Mouse (Mus musculus) spleen, adult 12 weeks (tissue): ENCODE measurements around the gene Smoc1.

ENCODE experiments used
- DNase-seq: peaks from one replicate; pipeline ENCODE4 v3.0.0; 2022; ENCODE audit warnings: low spot score

Gene Smoc1

DNA sequence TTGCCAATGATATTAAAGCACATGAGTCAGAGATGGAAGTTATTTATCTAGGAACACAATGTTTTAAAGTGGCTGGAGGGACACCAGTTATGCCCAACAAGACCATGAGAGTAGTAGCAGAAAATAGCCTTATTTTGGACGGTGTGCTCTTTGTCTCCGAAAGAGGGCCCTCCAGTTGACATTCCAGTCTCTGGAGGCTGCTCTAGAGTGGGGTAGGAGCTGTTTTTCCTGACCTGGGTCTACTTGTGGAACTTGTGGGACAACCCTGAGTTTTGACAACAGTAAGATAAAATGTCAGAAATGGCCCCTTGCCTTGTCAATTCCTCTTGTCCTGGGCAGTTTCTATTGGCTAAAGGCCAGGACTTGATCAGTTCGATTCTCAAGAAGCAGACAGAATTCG is 104.5 kb downstream of the Smoc1 start:
- no peak for DNase-seq

GRCm38 (mm10) chr12:81133055-81133665 is 106.6 kb downstream of the Smoc1 start:
- no peak for DNase-seq

- DNase-seq = no peak
These were observed 111.6 kb downstream of the Smoc1 start for GRCm38 (mm10) chr12:81138217-81138616.

GRCm38 (mm10) chr12:81139463-81139862 is 112.9 kb downstream of the Smoc1 start:
- DNase-seq = no peak

GRCm38 (mm10) chr12:81140594-81141328 is 114.2 kb downstream of the Smoc1 start:
- DNase-seq = no peak

DNA sequence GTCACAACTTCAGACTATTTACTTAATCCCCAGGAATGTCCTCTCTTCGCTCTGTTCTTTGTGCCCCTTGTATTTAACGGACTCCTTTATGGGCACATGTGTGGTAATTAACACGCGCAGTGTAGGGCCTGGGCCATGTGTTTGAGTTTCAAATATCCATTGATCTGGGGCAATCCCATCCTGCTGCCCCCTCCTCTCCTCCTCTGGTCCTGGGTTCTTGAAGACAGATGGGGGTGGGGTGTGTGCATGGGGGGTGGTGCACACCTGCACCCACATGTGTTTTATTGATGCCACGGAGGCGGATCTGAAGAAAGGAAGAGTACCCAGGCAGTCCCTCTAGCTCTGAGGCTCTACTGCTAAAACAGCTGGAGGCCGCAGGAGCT is 114.7 kb downstream of the Smoc1 start:
- DNase-seq = no peak

DNA sequence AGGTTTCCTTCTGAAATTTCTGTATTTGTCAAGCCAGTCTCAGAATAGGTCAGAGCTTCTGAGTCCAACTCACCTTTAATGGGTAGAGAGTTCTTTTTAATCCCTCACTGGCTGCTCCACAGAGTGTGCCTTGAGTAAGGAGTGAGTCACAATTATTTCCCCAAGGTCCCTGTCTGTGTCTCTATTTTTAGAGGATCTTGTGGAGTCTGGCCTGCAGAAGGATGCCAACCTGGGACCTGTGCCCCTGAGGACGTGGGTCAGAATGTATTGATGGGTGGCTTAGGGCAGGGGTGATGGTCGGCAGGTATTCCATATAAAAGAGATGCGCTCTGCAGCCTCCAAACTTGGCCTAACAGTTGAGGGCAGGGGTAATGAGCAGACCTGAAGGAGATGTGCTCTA is 115.6 kb downstream of the Smoc1 start:
- no peak for DNase-seq

- no peak for DNase-seq
These were observed 117.6 kb downstream of the Smoc1 start for GRCm38 (mm10) chr12:81144201-81144600.

DNA sequence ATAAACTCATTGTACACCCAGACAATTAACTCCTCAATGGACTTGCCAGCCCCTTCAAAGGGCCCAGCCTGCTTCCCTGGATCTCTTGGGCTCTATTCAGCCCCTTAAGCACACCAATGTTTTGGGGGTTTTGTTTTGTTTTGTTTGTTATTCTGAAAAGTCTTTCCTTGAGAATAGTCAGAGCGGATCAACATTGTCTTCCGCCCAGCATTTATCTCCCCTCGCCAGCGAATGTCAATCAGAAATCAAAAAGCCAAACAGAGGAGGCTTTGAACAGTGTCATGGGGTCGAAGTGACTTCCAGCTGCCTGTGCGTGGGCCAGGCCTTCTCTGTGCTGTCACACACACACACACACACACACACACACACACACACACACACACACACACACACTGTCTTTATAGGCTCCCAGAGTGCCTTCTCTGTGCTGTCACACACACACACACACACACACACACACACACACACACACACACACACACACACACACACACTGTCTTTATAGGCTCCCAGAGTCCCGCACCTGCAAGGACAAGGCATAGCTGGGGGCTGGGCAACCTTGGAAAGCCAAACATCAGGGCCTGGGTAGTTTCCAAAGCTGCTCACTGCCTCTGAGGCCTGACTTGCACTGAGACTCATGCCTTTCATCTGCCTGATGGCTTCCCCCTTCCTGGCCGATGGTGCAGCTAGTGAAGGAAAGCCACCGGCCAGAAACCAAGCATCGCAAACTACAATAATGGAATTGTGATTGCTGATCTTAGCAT is 120.0 kb downstream of the Smoc1 start:
- DNase-seq = no peak

GRCm38 (mm10) chr12:81147956-81148355 is 121.3 kb downstream of the Smoc1 start:
- DNase-seq = no peak

DNA sequence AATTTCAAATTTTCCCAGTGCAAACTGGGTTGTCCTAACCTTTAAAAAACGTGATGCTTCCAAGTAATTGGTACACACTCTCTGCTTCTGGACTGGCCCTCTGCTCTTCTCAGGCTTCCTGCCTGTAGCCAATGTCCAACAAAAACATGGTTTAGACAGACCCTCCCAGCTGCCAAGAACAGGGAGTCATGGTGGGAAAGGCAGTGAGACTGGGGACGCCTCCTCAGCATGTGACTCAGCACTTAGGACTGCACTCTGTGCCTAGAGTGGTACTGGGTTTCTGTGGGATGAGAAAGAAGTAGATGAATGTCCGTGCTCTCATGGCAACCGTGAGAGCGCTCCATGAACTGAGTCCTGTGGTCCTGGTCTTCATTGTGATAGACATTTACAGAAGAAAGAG is 124.3 kb downstream of the Smoc1 start:
- no peak for DNase-seq

DNA sequence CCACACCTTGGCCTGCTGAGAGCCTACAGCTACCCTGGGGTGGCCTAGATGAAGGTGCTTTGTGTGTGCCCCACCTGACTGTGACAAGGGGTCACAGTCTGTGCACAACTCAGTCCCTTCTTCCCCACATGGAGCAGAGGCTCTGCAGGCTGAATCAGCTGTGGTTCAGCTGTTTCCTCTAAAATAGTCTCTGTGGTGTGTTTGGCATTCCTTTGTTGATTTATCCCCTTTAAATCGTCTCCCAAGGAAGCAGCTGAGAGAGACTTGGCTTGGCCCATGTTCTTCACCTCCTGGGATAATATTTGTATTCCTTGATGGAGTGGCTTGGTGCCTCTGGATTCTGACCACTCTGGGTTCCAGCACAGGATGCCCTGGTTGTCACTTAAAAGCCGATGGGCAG is 125.5 kb downstream of the Smoc1 start:
- DNase-seq = no peak

- no peak for DNase-seq
These were observed 129.1 kb downstream of the Smoc1 start for GRCm38 (mm10) chr12:81155675-81156074.

GRCm38 (mm10) chr12:81156841-81157240 is 130.2 kb downstream of the Smoc1 start:
- DNase-seq = no peak

- no peak for DNase-seq
These were observed 133.3 kb downstream of the Smoc1 start for GRCm38 (mm10) chr12:81159947-81160346.

GRCm38 (mm10) chr12:81160425-81160824 is 133.8 kb downstream of the Smoc1 start:
- no peak for DNase-seq

- DNase-seq = no peak
These were observed 134.2 kb downstream of the Smoc1 start for GRCm38 (mm10) chr12:81160831-81161230.

- DNase-seq = no peak
These were observed 134.7 kb downstream of the Smoc1 start for GRCm38 (mm10) chr12:81161282-81161681.

- no peak for DNase-seq
These were observed 136.5 kb downstream of the Smoc1 start for GRCm38 (mm10) chr12:81163131-81163530.

DNA sequence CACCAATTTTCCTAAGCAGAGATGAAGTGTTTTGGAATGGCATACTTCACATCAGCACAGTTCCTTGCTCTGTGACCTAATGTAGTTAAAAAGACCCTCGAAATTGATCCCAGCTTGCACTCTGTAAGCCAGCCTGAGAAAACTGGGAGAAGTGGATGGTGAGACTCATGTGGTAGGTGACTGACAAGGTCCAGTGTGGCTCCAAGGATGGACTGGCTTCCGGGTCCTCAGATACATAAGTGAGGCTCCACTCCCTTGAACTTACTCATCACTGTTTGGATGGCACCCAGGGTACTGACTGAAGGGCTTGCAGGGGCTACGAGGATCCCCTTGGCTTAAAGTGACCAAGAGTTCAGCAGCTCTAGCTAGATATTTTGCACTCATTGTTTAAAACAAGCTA is 137.0 kb downstream of the Smoc1 start:
- no peak for DNase-seq

DNA sequence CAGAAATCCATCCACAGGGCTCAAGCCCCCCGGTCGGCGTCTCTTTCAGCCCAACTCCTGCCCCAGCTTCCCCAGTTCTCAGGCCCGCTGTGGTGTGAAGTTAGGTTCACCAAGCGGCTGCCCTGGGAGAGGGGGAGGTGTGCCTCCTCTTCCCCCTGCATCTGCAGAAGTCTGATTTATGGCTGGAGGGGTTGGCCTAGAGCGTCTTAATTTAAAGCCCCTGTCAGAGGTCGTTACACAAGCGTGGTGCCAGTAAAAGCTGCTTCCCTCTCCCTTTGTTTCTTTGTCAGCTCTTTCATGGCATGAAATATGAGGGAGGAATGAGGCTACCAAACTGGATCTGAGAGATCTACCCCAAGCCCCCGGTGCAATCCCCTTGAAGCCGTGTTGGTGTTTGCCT is 139.5 kb downstream of the Smoc1 start:
- no peak for DNase-seq

DNA sequence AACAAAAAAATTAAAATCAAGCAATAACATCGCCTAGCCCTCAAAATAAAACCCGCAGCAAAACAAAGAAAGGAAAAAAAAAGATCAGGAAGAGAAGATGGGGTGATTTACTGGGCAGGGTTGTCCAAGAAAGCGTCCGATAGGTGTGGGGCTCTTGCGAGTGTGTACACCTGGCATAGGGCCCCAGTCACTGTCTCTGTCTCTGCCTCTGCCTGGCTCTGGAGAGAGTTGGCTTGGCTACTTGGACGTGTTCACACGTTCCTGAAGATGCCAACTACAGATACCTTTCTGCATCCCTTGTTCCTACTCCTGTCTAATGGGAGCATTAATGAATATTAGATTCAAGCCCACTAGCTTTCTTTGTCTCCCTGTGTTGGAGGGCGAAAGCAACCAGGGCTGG is 140.0 kb downstream of the Smoc1 start:
- DNase-seq = no peak

DNA sequence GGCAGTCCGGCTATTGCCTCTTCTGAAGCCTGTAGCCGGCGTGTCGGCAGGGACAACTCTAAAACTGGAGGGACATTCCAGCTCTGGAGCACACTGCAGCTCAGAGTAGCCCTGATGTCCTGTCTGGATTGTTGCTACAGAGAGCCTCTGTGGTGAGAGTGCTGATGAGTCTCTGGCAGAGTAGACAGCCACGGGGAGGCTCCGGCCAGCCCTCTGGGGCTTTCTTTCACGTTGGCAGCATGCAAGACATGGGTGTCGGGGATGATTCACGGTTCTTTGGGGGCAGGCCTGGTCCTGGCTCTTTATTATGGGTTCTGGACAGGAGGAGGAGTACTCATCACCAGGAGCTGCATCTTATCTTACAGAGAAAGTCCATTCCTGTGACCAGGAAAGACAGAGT is 140.5 kb downstream of the Smoc1 start:
- no peak for DNase-seq
